Mouse (Mus musculus) G1E (cell line): ENCODE data around the gene Mcts2. TPM values are rescaled to one million over a fixed set of nuclear protein-coding genes. Genes with fewer than 3 reads are reported as not detected.

Experiments used
- ATAC-seq: 2 replicates; pipeline ENCODE4 v1.8.0; 2016; ENCODE audit warnings: mild to moderate bottlenecking; ENCODE audit not compliant: insufficient number of reproducible peaks, poor library complexity, low FRiP score, severe bottlenecking; ENCODE audit errors: extremely low read depth
- DNase-seq: peaks from one replicate; pipeline ENCODE4 v3.0.0; 2012; ENCODE audit warnings: low spot score
- H3K27me3 ChIP-seq: 2 replicates; pipeline ENCODE4 v1.6.1; 2012; ENCODE audit warnings: mild to moderate bottlenecking, low read length, inconsistent platforms; ENCODE audit not compliant: insufficient read depth
- H3K36me3 ChIP-seq: replicated peaks from 2 replicates; pipeline ENCODE3; 2012; ENCODE audit warnings: mild to moderate bottlenecking, inconsistent platforms
- H3K4me1 ChIP-seq: 2 replicates; pipeline ENCODE4 v1.6.1; 2012; ENCODE audit warnings: low read depth, low read length, inconsistent platforms, mixed read lengths; ENCODE audit not compliant: insufficient read depth
- H3K4me3 ChIP-seq: 2 replicates; pipeline ENCODE4 v1.5.1; 2012; ENCODE audit warnings: low read depth, mild to moderate bottlenecking, inconsistent platforms, low read length, moderate library complexity, mixed read lengths
- H3K9me3 ChIP-seq: replicated peaks from 2 replicates; pipeline ENCODE4 v1.6.1; 2012; ENCODE audit warnings: inconsistent platforms
- CTCF ChIP-seq: IDR thresholded peaks from 2 replicates; pipeline ENCODE4 v1.5.1; 2012; ENCODE audit warnings: low read depth, low read length, inconsistent platforms, mixed read lengths
- GATA1 ChIP-seq: IDR thresholded peaks from 2 replicates; pipeline ENCODE4 v1.6.1; 2012; ENCODE audit warnings: borderline replicate concordance, low read length, inconsistent platforms, mixed read lengths
- GATA2 ChIP-seq: IDR thresholded peaks from 2 replicates; pipeline ENCODE4 v1.6.1; 2012; ENCODE audit warnings: low read depth, low read length, inconsistent platforms, borderline replicate concordance
- POLR2AphosphoS5 ChIP-seq: IDR thresholded peaks from 2 replicates; pipeline ENCODE4 v1.6.1; 2012; ENCODE audit warnings: low read depth, low read length, inconsistent platforms; ENCODE audit not compliant: insufficient replicate concordance
- TAL1 ChIP-seq: conservative IDR thresholded peaks from 2 replicates; pipeline ENCODE4 v1.6.1; 2012; ENCODE audit warnings: low read depth, low read length, inconsistent platforms, mixed read lengths
- polyA plus RNA-seq: library from polyadenylated mRNA; stranded (reverse); fragments of >175 nt; gene quantifications from 2 replicates; pipeline ENCODE4 v1.2.3, GENCODE M21; 2012
- total RNA-seq, 2 experiments: library from RNA; stranded (forward) in 1 of 2; stranded (reverse) in 1 of 2; fragments of 200-1000 nt in 1 of 2; fragments of >200 nt in 1 of 2; fragmentation: Nextera tagmentation in 1 of 2; gene quantifications; 2 replicates each; pipeline ENCODE4 v1.2.3; 2014 to 2017

Mcts2 gene
- total and polyA plus RNA-seq, 3 experiments = 2.6 to 30.0 (median 24.2) TPM

- ATAC-seq = no peak
Measured at GRCm38 (mm10) chr2:152703596-152704255, 16.9 kb downstream of the Mcts2 start.

GRCm38 (mm10) chr2:152704256-152704605 is 17.4 kb downstream of the Mcts2 start:
- Histone ChIP-seq H3K4me1 (peaks cover 20% of the 10 kb centered on the region), H3K4me3 (no peak overlapping the region), H3K9me3 (no peaks in the 10 kb centered on the region; the same call in 1 of the 2 replicates), H3K27me3 (no peaks in the 10 kb centered on the region), H3K36me3 (peaks cover 99% of the 10 kb centered on the region)
- DNase-seq = no peak
- ATAC-seq = no peak
- TF ChIP-seq CTCF (no peak), TAL1 (no peak), GATA1 (no peak), GATA2 (no peak), POLR2AphosphoS5 (no peak)

More at GRCm38 (mm10) chr2:152703596-152704255, 16.9 kb downstream of the Mcts2 start:
- Histone ChIP-seq H3K9me3 (no peaks in the 10 kb centered on the region; the same call in 1 of the 2 replicates), H3K4me1 (peaks cover 21% of the 10 kb centered on the region), H3K36me3 (peaks cover 100% of the 10 kb centered on the region), H3K4me3 (no peak overlapping the region), H3K27me3 (no peaks in the 10 kb centered on the region)
- no peak for DNase-seq
- TF ChIP-seq TAL1 = no peak
- TF ChIP-seq GATA2 = no peak
- no peak for TF ChIP-seq CTCF
- no peak for TF ChIP-seq GATA1
- TF ChIP-seq POLR2AphosphoS5 = no peak

DNA sequence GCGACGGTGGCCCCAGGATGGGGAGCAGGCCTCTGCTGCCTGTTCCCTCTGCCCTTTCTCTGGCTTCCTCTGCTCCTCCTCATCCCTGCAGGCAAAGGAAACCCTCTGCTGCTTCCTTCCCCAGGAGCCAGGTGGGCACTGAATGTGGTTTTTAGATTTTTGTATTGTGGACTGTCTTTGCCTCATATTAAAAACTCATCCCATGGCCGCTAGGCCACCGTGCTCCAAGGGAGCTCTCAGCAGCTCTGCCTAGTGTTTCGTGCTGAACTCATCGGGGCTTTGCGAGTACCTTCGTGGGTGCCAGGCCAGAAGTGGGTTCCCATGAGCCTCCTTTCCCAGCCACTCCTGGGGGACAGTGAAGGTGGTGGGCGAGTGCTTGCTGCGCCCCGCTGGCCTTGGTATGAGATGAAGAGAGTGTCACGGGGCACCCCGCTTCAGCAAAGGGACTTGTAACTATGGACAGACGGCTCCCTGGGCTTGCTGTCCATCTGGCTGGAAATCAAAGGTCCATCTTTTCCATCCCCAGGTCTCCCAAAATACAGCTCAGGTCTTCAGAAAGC is 18.1 kb downstream of the Mcts2 start:
- H3K9me3 ChIP-seq = no peaks in the 10 kb centered on the region; the same call in 1 of the 2 replicates
- H3K27me3 ChIP-seq = no peaks in the 10 kb centered on the region
- no peak for TF ChIP-seq POLR2AphosphoS5
- no peak for TF ChIP-seq GATA1
- no peak for TF ChIP-seq CTCF
- no peak for TF ChIP-seq GATA2
- no peak for TF ChIP-seq TAL1
- no peak for ATAC-seq
- H3K4me1 ChIP-seq = peaks cover 20% of the 10 kb centered on the region
- no peak for DNase-seq
- peaks cover 98% of the 10 kb centered on the region for H3K36me3 ChIP-seq
- H3K4me3 ChIP-seq = no peak overlapping the region

- peaks cover 19% of the 10 kb centered on the region; the same call in 1 of the 2 replicates for H3K4me1 ChIP-seq
- no peak for TF ChIP-seq CTCF
- no peak for TF ChIP-seq POLR2AphosphoS5
- no peak for TF ChIP-seq GATA2
- no peak for TF ChIP-seq TAL1
- no peak for TF ChIP-seq GATA1
- DNase-seq (no peak), ATAC-seq (no peak)
- peaks cover 96% of the 10 kb centered on the region for H3K36me3 ChIP-seq
- no peaks in the 10 kb centered on the region; the same call in 1 of the 2 replicates for H3K9me3 ChIP-seq
- no peak overlapping the region for H3K4me3 ChIP-seq
- H3K27me3 ChIP-seq = no peaks in the 10 kb centered on the region
Measured at GRCm38 (mm10) chr2:152705993-152706571, 19.2 kb downstream of the Mcts2 start.

DNA sequence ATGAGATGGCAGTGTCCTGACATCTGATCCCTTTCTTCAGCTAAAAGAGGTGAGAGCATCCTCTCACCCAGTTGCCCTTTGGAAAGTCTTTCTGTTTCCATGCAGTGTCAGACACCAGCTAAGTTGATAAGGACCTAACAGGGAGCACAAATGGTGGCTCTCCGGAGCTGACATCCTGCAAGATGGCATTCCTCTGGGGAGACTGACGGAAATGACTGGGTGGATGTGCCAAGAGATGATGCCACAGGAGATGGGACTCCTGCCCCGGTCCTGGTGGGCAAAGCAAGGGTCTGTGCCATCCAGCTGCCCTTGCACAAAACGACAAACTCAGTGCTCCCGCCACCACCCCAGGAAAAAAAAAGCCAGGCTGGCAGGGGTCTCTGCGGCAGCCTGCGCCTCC is 20.4 kb downstream of the Mcts2 start:
- no peak for DNase-seq
- Histone ChIP-seq H3K4me3 (no peak overlapping the region), H3K27me3 (no peaks in the 10 kb centered on the region), H3K9me3 (no peaks in the 10 kb centered on the region; the same call in 1 of the 2 replicates), H3K36me3 (peaks cover 90% of the 10 kb centered on the region), H3K4me1 (peaks cover 19% of the 10 kb centered on the region; the same call in 1 of the 2 replicates)
- ATAC-seq = no peak
- TF ChIP-seq GATA1 = no peak
- TF ChIP-seq POLR2AphosphoS5 = no peak
- no peak for TF ChIP-seq GATA2
- no peak for TF ChIP-seq CTCF
- no peak for TF ChIP-seq TAL1

GRCm38 (mm10) chr2:152707627-152708026 is 20.8 kb downstream of the Mcts2 start:
- ATAC-seq (no peak), DNase-seq (no peak)
- Histone ChIP-seq H3K27me3 (no peaks in the 10 kb centered on the region), H3K4me1 (peaks cover 19% of the 10 kb centered on the region; the same call in 1 of the 2 replicates), H3K4me3 (no peak overlapping the region), H3K9me3 (no peaks in the 10 kb centered on the region; the same call in 1 of the 2 replicates), H3K36me3 (peaks cover 87% of the 10 kb centered on the region)
- TF ChIP-seq GATA1 (no peak), TAL1 (no peak), GATA2 (no peak), POLR2AphosphoS5 (no peak), CTCF (no peak)
